Mouse (Mus musculus): ENCODE results near the gene Rbx1. TPM values are rescaled to one million over a fixed set of nuclear protein-coding genes. Genes with fewer than 3 reads are reported as not detected.

Gene Rbx1
- total and polyA plus RNA-seq, 3 experiments = 228 to 778 (median 307) TPM

GRCm38 (mm10) chr15:81522036-81522751, 56.1 kb downstream of the Rbx1 start:
- peaks cover 6% of the 10 kb centered on the region; the same call in 1 of the 2 replicates for H3K79me2 ChIP-seq (ENCODE audit: control insufficient read depth, insufficient read depth, low read length, poor library complexity)
- DNase-seq (ENCODE audit: low read depth, low spot score) = peak; percentile 95
- H3K4me1 ChIP-seq (ENCODE audit: control insufficient read depth in 1 of 2, insufficient read depth in 2 of 2, low read length in 2 of 2) = peaks cover 0 to 5% of the 10 kb centered on the region in 2 experiments; a peak in 1 of 4 replicates
- no peaks in the 10 kb centered on the region for H3K27me3 ChIP-seq (ENCODE audit: control insufficient read depth in 1 of 2, insufficient read depth in 2 of 2, low read length in 2 of 2)
- H3K9me3 ChIP-seq (replicated peaks; ENCODE audit: insufficient read depth, low read length) = no peaks in the 10 kb centered on the region
- H3K9ac ChIP-seq (ENCODE audit: control insufficient read depth, low read depth, low read length, poor library complexity, severe bottlenecking) = peak overlapping the region; percentile 96
- H3K36me3 ChIP-seq (ENCODE audit: control insufficient read depth in 1 of 2, insufficient read depth in 2 of 2, low read length in 2 of 2) = peaks cover 0 to 6% of the 10 kb centered on the region in 2 experiments; a peak in 2 of 4 replicates
- peak overlapping the region; percentile 99 for H3K27ac ChIP-seq (ENCODE audit: control insufficient read depth, low read depth, low read length)
- peak overlapping the region; percentile 74 for H3K4me3 ChIP-seq (ENCODE audit: control insufficient read depth in 1 of 2, insufficient read depth in 1 of 2, low read depth in 2 of 2, low read length in 2 of 2)
- TF ChIP-seq GATA1 (IDR thresholded peaks at IDR 0.05; ENCODE audit: low read depth, low read length) (no peak), NELFE (IDR thresholded peaks at IDR 0.05; ENCODE audit: low read depth, low read length) (peak; percentile 44; the same call in 1 of the 2 replicates), HCFC1 (IDR thresholded peaks at IDR 0.05; ENCODE audit: low read depth, low read length) (peak; percentile 71; the same call in 1 of the 2 replicates), BHLHE40 (IDR thresholded peaks at IDR 0.05; ENCODE audit: borderline replicate concordance, low read depth, low read length) (peak; percentile 57; the same call in 1 of the 2 replicates), TCF12 (IDR thresholded peaks at IDR 0.05; ENCODE audit: low read depth, low read length) (no peak; the same call in 1 of the 2 replicates), MYB (IDR thresholded peaks at IDR 0.05; ENCODE audit: low read depth, low read length) (no peak), POLR2A (IDR thresholded peaks at IDR 0.05; ENCODE audit: control insufficient read depth in 1 of 2, insufficient read depth in 1 of 2, low read depth in 1 of 2, low read length in 2 of 2, poor library complexity in 1 of 2) (peak; percentile 52 to 78), RAD21 (IDR thresholded peaks at IDR 0.05; ENCODE audit: low read depth, low read length) (no peak), JUND (IDR thresholded peaks at IDR 0.05; ENCODE audit: low read depth, low read length) (no peak), POLR2AphosphoS2 (IDR thresholded peaks at IDR 0.05; ENCODE audit: low read length) (peak; percentile 65; the same call in 1 of the 2 replicates), NRF1 (IDR thresholded peaks at IDR 0.05; ENCODE audit: insufficient read depth, low read depth, low read length, poor library complexity, severe bottlenecking) (no peak), MYC (IDR thresholded peaks at IDR 0.05; ENCODE audit: low read depth, low read length) (peak; percentile 57; the same call in 1 of the 2 replicates), TAL1 (IDR thresholded peaks at IDR 0.05; ENCODE audit: low read length) (no peak), CTCF (IDR thresholded peaks at IDR 0.05 in 2 of 3, conservative IDR thresholded peaks at IDR 0.05 in 1 of 3; ENCODE audit: control insufficient read depth in 1 of 3, insufficient read depth in 1 of 3, low read depth in 2 of 3, low read length in 3 of 3, poor library complexity in 1 of 3, severe bottlenecking in 1 of 3) (no peak), MXI1 (IDR thresholded peaks at IDR 0.05; ENCODE audit: low read depth, low read length) (peak; percentile 57), SIN3A (IDR thresholded peaks at IDR 0.05; ENCODE audit: low read length) (no peak; the same call in none of the 2 replicates), KAT2A (conservative IDR thresholded peaks at IDR 0.05; ENCODE audit: low read depth, low read length) (no peak; the same call in 1 of the 2 replicates), RCOR1 (IDR thresholded peaks at IDR 0.05; ENCODE audit: low read depth, low read length) (no peak), GABPA (IDR thresholded peaks at IDR 0.05; ENCODE audit: low read depth, low read length) (no peak), SMC3 (IDR thresholded peaks at IDR 0.05; ENCODE audit: low read depth, low read length) (no peak), MAZ (IDR thresholded peaks at IDR 0.05; ENCODE audit: low read depth, low read length) (peak; percentile 65), POLR2AphosphoS5 (IDR thresholded peaks at IDR 0.05; ENCODE audit: borderline replicate concordance, low read depth, low read length) (no peak; the same call in 1 of the 2 replicates), ZC3H11A (IDR thresholded peaks at IDR 0.05; ENCODE audit: low read depth, low read length) (no peak), TBP (IDR thresholded peaks at IDR 0.05; ENCODE audit: low read depth, low read length) (peak; percentile 74), ETS1 (IDR thresholded peaks at IDR 0.05; ENCODE audit: low read depth, low read length) (peak; percentile 61), UBTF (IDR thresholded peaks at IDR 0.05; ENCODE audit: borderline replicate concordance, insufficient read depth, low read depth, low read length) (no peak), ZKSCAN1 (IDR thresholded peaks at IDR 0.05; ENCODE audit: low read depth, low read length) (no peak), ZMIZ1 (IDR thresholded peaks at IDR 0.05; ENCODE audit: low read depth, low read length) (peak; percentile 86), E2F4 (IDR thresholded peaks at IDR 0.05; ENCODE audit: borderline replicate concordance, low read depth, low read length) (peak; percentile 94), MAX (IDR thresholded peaks at IDR 0.05; ENCODE audit: low read length) (no peak; the same call in 1 of the 2 replicates), CHD1 (IDR thresholded peaks at IDR 0.05; ENCODE audit: low read depth, low read length) (peak; percentile 78; the same call in 1 of the 2 replicates), MAFK (IDR thresholded peaks at IDR 0.05; ENCODE audit: borderline replicate concordance, low read depth, low read length) (no peak), MEF2A (IDR thresholded peaks at IDR 0.05; ENCODE audit: extremely low read depth, insufficient replicate concordance, low read depth, low read length, poor library complexity, severe bottlenecking) (no peak), USF2 (IDR thresholded peaks at IDR 0.05; ENCODE audit: borderline replicate concordance in 1 of 2, insufficient read depth in 1 of 2, low read depth in 1 of 2, low read length in 2 of 2) (no peak), EP300 (IDR thresholded peaks at IDR 0.05; ENCODE audit: low read depth in 1 of 2, low read length in 2 of 2) (no peak; a peak in 1 of 4 replicates)

All from MEL (cell line).